Mouse (Mus musculus) MEL (cell line): ENCODE measurements around the gene Sap30.

Experiments
- CTCF ChIP-seq, 3 experiments: IDR thresholded peaks in 2 of 3; conservative IDR thresholded peaks in 1 of 3; 2 replicates each; pipeline ENCODE4 v1.5.1; 2011 to 2012; ENCODE audit warnings: low read length in 3 of 3, low read depth in 2 of 3, mild to moderate bottlenecking in 2 of 3, improper control_type of control experiment in 1 of 3, inconsistent platforms in 1 of 3, mixed read lengths in 1 of 3, moderate library complexity in 1 of 3; ENCODE audit not compliant: control insufficient read depth in 1 of 3, insufficient read depth in 1 of 3, poor library complexity in 1 of 3, severe bottlenecking in 1 of 3
- HCFC1 ChIP-seq: IDR thresholded peaks from 2 replicates; pipeline ENCODE4 v1.6.1; 2012; ENCODE audit warnings: low read depth, mild to moderate bottlenecking, inconsistent platforms, low read length, improper control_type of control experiment, moderate library complexity
- MAX ChIP-seq: IDR thresholded peaks from 2 replicates; pipeline ENCODE4 v1.6.1; 2011; ENCODE audit warnings: low read length, improper control_type of control experiment
- TAL1 ChIP-seq: IDR thresholded peaks from 2 replicates; pipeline ENCODE4 v1.6.1; 2012; ENCODE audit warnings: mild to moderate bottlenecking, inconsistent platforms, low read length, moderate library complexity, mixed read lengths

DNA sequence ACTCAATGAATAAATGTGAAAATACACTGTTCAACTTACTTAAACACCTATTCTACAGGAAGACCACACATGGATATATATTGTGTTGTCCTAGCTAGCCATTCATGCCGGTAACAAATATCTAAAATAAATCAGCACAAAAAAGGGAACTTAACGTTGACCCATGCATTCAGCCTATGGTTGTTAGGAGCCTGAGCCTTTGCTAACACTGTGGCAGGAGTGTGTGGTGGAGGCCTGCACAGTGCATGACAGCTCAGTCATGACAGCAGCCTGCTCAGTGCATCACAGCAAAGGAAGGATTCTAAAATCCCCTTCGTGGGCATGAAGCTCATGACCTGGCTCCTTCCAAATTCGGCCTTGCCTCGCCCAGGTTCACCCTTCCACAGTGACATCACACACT, 46.1 kb downstream of the Sap30 start:
- TF ChIP-seq MAX (no peak), TAL1 (no peak), CTCF (IDR thresholded peaks at IDR 0.05 in 2 of 3, conservative IDR thresholded peaks at IDR 0.05 in 1 of 3; ENCODE audit: control insufficient read depth in 1 of 3, insufficient read depth in 1 of 3, low read depth in 2 of 3, low read length in 3 of 3, poor library complexity in 1 of 3, severe bottlenecking in 1 of 3) (no peak), HCFC1 (no peak)
